Mouse (Mus musculus) frontal cortex, postnatal 10 days (tissue): ENCODE measurements at regions not wholly inside any gene's neighbourhood (a gene's known extent, or its start where the extent isn't known, plus 50 kb on each side); places are given as distances from the start of the nearest gene placed in this dataset.

Experiments
- DNase-seq, 2 experiments: peaks; one replicate each; pipeline ENCODE4 v3.0.0; 2022; ENCODE audit warnings: low spot score in 2 of 2, mixed read lengths in 1 of 2

DNA sequence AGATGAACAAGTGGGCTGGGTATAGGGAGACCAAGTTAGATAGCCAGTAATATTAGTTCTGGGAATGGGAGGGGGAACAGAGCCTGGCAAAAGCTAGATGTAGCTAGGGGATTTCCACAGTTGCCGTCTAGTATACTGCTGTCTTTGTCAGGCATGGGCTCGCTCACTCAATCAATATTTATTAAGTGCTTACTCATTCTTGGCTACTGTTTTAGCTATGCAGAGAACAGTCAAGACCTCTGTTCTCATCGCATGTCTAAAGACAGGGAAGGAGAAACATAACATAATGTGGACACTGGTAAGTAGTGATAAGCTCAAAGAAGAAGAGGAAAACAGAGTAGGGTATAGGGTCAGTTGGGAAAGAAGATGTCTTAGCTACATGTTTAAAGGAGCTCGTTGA is 173.4 kb downstream of the Gm5426 start:
- DNase-seq = no peak

DNA sequence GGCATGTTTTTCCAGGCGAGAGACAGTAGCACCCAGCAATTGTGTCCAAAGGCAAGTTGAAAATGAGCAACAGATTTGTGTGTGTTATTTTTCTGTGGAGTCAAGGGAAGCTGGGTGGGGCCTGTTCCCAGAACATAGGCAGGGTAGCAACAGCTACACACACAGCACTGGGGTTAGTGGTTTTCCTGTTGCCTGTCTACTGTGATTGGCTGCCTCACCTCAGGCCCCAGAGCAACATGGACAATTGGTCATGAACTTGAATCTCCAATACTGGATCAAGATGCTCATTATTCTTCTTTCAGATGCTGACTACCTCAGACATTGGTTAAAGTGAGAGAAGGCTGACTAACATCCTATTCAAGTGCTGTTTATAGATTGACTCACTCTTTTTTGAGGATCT is 188.9 kb downstream of the Gm5426 start:
- DNase-seq = no peak

- DNase-seq = no peak
Observed at GRCm38 (mm10) chr10:96330639-96331487, 194.5 kb downstream of the Gm5426 start.

DNA sequence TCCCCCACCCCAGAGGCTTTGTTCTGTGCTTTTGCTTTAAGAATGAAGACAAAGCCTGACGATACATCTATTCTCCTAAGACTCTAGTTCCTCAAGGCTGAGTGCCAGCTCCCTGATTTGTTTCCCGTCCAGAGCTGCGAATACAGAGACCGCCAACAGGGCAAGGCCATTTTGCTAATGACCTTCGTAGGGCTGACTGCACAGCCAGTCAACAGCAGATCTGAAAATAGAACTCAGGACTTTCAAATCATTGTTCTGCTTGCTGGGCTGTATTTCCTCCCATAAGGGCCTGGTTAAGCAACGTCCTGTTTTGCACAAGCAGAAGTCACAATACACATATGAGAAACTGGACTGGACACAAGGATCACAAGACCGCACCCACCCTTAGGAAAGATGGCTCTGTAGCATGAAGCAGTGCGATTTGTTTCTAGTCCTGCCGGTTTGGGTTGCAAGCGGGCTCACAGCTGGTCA is 196.4 kb downstream of the Gm5426 start:
- peak; percentile 22 to 28 for DNase-seq

DNA sequence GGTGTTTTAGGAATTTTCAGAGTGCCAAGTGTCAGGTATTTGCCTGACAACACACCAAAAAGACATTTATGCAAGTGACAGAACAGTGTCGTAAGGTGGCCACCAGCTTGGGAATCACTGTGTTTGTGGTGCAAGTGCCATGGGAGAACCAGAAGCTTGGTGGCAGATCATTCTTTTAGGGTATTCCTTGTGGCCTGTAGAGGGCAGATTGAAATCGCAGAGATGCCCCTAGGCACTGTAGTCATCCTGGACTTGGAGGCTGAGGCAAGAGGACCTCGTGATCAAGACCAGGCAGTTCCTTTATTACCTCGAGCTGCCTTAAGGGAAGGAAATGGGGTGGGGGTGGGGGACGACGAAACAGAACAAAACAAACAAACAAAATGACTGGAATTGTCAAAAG is 196.8 kb downstream of the Gm5426 start:
- peak; percentile 8 to 13 for DNase-seq

DNA sequence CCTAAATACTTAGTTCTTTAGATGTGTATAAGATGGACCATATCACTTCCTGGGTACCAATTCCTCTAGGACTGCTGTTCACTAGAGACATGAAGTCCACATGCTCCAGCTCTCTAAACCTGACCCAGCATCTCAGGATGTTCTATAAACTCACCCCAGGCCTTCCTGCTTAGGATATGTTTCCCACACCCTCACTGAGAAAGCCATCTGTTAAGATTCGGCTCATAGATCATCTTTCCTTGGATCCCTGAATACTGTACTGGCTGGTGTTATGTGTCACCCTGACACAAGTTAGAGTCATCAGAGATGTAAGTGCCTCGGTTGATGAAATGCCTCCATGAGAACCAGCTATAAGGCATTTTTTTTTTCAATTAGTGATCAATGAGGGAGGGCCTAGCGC is 199.9 kb downstream of the Gm5426 start:
- no peak for DNase-seq

GRCm38 (mm10) chr10:96337088-96337666 is 200.8 kb downstream of the Gm5426 start:
- no peak for DNase-seq

DNA sequence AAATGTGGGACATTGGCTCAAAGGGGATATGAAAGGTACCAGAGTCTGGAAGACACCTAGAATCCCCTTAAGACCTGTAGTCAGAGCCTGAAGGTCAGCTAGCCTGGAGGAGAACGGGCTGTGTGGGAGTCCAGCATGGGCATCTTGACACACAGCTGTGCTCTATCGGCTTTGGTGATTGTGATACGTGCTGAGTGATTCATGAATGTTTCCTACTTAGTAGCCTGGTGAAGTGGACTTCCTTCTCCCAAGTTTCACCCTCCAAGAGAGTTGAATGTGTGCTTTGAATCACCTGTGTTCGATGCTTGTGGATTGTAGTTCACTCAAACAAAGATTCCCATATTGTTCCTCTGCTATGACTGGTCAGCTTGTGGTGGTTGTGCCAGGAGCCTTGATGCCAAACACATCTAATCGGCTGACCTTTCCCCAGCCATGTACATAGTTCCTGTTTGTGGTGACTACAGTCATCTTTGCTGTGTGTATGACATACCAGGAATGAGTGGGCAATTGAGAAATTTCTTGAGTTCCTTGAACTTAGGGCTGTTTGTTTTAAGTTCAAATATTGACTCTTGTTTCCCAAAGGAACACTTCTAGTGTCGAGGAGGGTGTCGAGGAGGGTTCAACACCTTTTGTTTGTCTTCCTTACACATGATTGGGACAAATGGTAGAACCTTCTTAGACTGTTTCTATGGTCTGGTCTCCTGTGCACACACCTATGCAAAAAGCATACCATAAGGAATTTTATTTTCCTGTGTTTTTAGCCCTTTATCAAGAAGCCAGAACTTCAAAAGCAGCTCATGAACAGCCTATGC is 201.6 kb downstream of the Gm5426 start:
- DNase-seq = no peak

DNA sequence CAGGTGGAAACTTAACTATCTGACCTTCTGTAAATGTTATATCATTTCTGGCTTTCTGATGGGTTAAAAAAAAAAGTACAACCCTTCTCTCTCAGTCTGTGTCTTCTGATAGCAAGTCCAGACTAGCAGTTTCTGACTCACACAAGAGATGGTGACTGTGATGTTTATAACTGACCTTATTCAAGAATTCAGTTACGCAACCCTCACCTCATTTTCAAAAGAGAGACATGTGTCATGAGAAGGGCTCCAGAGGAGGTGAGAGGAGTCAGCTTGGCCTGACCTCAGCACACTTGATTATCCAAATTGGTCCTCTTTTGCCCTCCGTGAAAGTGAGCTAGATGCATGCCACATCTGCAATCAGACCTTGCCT is 202.2 kb downstream of the Gm5426 start:
- no peak for DNase-seq

- DNase-seq = no peak
Observed at GRCm38 (mm10) chr10:96342476-96342875, 206.1 kb downstream of the Gm5426 start.

DNA sequence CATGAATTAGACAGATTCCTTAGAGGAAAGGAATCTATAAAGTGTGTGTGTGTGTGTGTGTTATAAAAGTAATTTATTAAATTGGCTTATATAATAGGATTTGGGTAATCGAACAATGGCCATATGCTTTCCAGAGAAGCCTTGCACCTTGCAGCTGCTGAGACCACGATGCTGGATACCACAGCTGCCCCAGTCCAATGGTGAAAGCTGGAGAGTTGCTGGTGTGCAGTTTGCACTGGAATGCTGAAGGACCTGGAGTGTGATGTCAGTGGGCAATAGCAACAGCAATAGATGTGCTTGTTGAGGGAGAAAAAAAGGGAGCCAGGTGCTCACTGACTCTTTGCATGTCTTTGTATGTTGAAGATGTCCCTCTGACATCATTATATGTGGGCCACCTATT is 207.3 kb downstream of the Gm5426 start:
- DNase-seq = no peak

GRCm38 (mm10) chr10:96350692-96351091 is 214.3 kb downstream of the Gm5426 start:
- DNase-seq = no peak

- DNase-seq = no peak
Observed at GRCm38 (mm10) chr10:96351320-96351719, 214.9 kb downstream of the Gm5426 start.

DNA sequence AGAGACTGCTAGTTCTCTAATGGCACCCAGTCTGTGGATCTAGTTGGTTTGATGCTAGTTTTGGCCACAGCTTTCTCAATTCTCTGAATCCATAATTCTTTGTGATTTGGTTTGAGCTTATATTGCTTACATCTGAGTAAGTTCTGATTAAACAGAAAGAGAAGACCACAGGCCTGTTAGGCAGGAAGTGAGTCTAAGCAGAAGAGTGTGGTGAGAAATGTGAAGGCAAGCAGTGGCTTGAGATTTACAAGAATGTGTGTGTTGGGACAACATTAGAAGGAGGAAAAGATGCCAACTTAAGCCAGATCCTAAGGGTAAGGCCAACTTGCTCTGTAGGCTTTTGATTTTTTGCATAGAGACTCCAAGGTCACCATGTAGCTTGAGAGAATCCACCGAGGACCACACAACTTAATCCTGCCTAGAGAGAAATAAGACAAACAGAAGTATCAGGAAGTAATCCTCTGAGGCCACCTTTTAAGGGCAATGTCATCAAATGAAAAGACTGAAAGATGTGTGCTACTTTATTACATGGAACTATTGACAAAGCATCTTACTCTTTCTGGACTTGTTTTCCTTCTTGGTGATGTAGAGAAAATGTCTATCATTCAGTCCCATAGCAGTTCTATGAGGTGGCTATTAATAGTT is 220.7 kb downstream of the Gm5426 start:
- no peak for DNase-seq

- no peak for DNase-seq
Observed at GRCm38 (mm10) chr10:96357632-96358031, 221.2 kb downstream of the Gm5426 start.

- no peak for DNase-seq
Observed at GRCm38 (mm10) chr10:96358984-96359383, 222.6 kb downstream of the Gm5426 start.

DNA sequence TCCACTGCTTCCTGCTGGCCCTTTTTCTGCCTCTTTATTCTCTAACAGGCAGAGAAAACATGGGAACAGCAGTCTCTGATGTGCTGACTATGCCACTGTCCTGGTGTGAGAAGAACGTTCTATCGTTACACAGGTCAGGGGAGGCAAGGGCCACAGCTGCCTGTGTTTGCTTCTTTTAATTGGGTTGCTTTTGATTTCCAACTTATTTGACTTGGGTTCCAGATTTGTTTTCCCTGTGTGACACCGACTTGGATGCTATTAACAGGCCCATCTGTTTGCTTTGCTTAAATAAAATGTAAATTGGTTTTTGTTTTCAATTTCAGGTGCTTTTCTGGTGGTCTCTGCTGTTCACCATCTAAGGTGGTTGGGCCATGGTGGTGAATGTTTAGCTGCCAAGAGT is 225.8 kb downstream of the Gm5426 start:
- no peak for DNase-seq

DNA sequence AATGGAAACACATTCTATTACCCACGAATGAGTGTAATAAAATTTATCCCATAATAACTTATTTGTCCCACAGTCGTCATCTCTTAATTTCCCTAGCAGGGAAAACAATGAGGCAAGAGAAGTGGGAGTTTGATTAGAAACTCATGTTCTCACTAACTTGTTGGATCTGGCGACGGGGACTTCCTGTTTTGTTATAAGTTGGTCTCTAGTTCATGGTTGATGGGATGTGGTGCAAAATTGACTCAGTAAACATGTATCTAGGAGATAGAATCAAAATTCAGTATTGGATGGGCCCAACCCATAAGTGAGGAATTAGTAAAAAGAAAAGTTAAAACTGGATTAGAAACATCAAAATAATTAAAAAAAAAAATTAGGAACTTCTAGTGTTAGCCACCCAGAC is 227.5 kb downstream of the Gm5426 start:
- DNase-seq = no peak

- DNase-seq = no peak
Observed at GRCm38 (mm10) chr10:96365101-96365500, 228.7 kb downstream of the Gm5426 start.

DNA sequence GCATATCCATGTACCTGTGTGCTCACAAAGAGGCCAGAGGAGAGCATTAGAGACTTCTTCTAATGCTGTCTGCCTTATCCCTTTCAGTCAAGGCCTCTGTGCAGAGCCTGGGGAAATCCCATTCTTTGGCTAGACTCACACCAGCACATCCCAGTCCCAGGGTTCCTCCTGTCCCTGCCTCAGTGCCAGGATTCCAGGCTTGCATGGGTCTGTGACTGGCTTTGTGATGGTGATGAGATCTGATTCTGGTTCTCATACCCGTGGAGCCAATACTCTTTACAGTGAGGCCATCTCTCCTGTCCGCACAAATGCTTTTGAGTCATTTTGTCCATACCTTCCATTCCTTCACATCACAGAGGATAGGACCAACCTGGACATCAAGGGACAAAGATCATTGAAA is 230.5 kb downstream of the Gm5426 start:
- no peak for DNase-seq

- peak; percentile 15 to 17 for DNase-seq
Observed at GRCm38 (mm10) chr10:96370547-96371320, 234.3 kb downstream of the Gm5426 start.
